Mouse (Mus musculus) liver, embryonic 14 days (tissue): ENCODE data around the gene Olig1. TPM values are rescaled to one million over a fixed set of nuclear protein-coding genes. Genes with fewer than 3 reads are reported as not detected.

ENCODE experiments used
- polyA plus RNA-seq: library from polyadenylated mRNA; depleted of rRNA; stranded (reverse); fragments of >200 nt; gene quantifications from 2 replicates; pipeline ENCODE4 v1.2.3, GENCODE M21; 2012; rRNA removed

The Olig1 gene
- 0.01 TPM in 1 of 2 replicates, not detected in the other for polyA plus RNA-seq

GRCm38 (mm10) chr16:91269468-91270211 is at the start of gene Olig1:
Gene Olig1, plus strand, starts transcription at chr16:91269772.

GRCm38 (mm10) chr16:91225233-91226037 is 44.1 kb upstream of the Olig1 start, which contains the start of gene Olig2:
Gene Olig2, plus strand, starts transcription at chr16:91225457.

Other genes with a start within 250 kb of the Olig1 start
- gene Paxbp1, start 225.2 kb upstream of the Olig1 start, polyA plus RNA-seq = 28.3 and 31.1 TPM in 2 replicates
- gene 4932438H23Rik, start 174.7 kb upstream of the Olig1 start, polyA plus RNA-seq = not detected in 2 replicates
- gene Olig2, start 44.3 kb upstream of the Olig1 start, polyA plus RNA-seq = not detected in 2 replicates
- gene Ifnar2, start 103.0 kb downstream of the Olig1 start, polyA plus RNA-seq = 33.2 and 35.6 TPM in 2 replicates
- 0.03 TPM in 1 of 2 replicates, not detected in the other for gene Gm21970, start 121.9 kb downstream of the Olig1 start, polyA plus RNA-seq
- gene Il10rb, start 136.4 kb downstream of the Olig1 start, polyA plus RNA-seq = 11.4 and 14.5 TPM in 2 replicates
- 10.5 and 12.6 TPM in 2 replicates for gene Ifnar1, start 215.5 kb downstream of the Olig1 start, polyA plus RNA-seq